Mouse (Mus musculus) neural tube, embryonic 10.5 days (tissue): Measurements from ENCODE around the gene Pex11g.

Experiments
- DNase-seq: peaks from one replicate; pipeline ENCODE4 v3.0.0-alpha.2; 2017; ENCODE audit warnings: low spot score; ENCODE audit errors: extremely low spot score

The Pex11g gene

GRCm38 (mm10) chr8:3467006-3467885, at the start of gene Pex11g:
Gene Pex11g (minus strand): TSS chr8:3467680.
- DNase-seq = peak; percentile 99

GRCm38 (mm10) chr8:3517117-3517495, 49.6 kb upstream of the Pex11g start:
- no peak for DNase-seq

- DNase-seq = peak; percentile 92
Measured at GRCm38 (mm10) chr8:3516450-3517116, 49.1 kb upstream of the Pex11g start.

GRCm38 (mm10) chr8:3515771-3516417, 48.4 kb upstream of the Pex11g start:
- no peak for DNase-seq

GRCm38 (mm10) chr8:3515260-3515671, 47.8 kb upstream of the Pex11g start, which contains the start of gene Pnpla6:
Gene Pnpla6 (plus strand): TSS chr8:3515384.
- DNase-seq = peak; percentile 85

GRCm38 (mm10) chr8:3514681-3515247, 47.3 kb upstream of the Pex11g start:
- DNase-seq = peak; percentile 13

- no peak for DNase-seq
Measured at GRCm38 (mm10) chr8:3507979-3508754, 40.7 kb upstream of the Pex11g start.

GRCm38 (mm10) chr8:3502217-3502616, 34.7 kb upstream of the Pex11g start:
- DNase-seq = no peak

- DNase-seq = peak; percentile 99
Measured at GRCm38 (mm10) chr8:3500235-3501090, 33.0 kb upstream of the Pex11g start, which contains the start of gene Mcoln1. Gene Mcoln1 (plus strand): TSS chr8:3500457.

- DNase-seq = no peak
Measured at GRCm38 (mm10) chr8:3499751-3500150, 32.3 kb upstream of the Pex11g start.

GRCm38 (mm10) chr8:3498583-3498982, 31.1 kb upstream of the Pex11g start:
- no peak for DNase-seq

GRCm38 (mm10) chr8:3496428-3496748, 28.9 kb upstream of the Pex11g start:
- DNase-seq = no peak

GRCm38 (mm10) chr8:3495578-3496427, 28.3 kb upstream of the Pex11g start:
- DNase-seq = no peak

GRCm38 (mm10) chr8:3493845-3494208, 26.3 kb upstream of the Pex11g start:
- no peak for DNase-seq

GRCm38 (mm10) chr8:3492901-3493844, 25.7 kb upstream of the Pex11g start, which contains the start of gene Zfp358:
Gene Zfp358 (plus strand): TSS chr8:3493138.
- DNase-seq = peak; percentile 86

GRCm38 (mm10) chr8:3485192-3485591, 17.7 kb upstream of the Pex11g start:
- DNase-seq = no peak

GRCm38 (mm10) chr8:3483546-3483945, 16.1 kb upstream of the Pex11g start:
- DNase-seq = no peak

- no peak for DNase-seq
Measured at GRCm38 (mm10) chr8:3482240-3482740, 14.8 kb upstream of the Pex11g start.
